Mouse (Mus musculus): ENCODE data around the gene Olfr508.

GRCm38 (mm10) chr7:108678886-108679285 is 49.1 kb downstream of the Olfr508 start:
- TF ChIP-seq CTCF (IDR thresholded peaks at IDR 0.05; ENCODE audit: control insufficient read depth, insufficient read depth, low read length) (no peak), POLR2A (IDR thresholded peaks at IDR 0.05; ENCODE audit: borderline replicate concordance, control insufficient read depth, low read depth, low read length) (no peak)

All from bone marrow, adult 2 months (tissue).